Mouse (Mus musculus): ENCODE data around the gene Maats1. TPM values are rescaled to one million over a fixed set of nuclear protein-coding genes. Genes with fewer than 3 reads are reported as not detected.

Maats1 gene
- polyA plus RNA-seq, 1 experiment from 2014 or later: 0.98 TPM

DNA sequence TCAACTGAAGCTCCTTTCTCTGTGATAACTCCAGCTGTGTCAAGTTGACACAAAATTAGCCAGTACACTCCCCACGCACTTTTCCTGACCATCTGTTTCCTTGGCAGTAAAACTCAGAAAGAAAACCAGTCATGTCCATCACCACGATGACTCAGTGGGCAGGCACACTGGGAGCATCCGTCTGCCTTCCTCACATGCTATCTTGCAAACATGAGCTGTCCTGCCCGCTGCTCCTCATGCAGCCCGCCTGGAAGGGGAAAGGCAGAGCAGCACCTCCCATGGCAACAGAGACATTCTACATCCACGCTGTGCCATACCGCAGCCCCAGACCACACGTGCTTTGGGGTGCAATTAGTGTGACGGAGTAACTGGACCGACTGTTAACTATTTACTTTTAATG is 26.4 kb upstream of the Maats1 start:
- Histone ChIP-seq H3K9me3 (replicated peaks) (no peaks in the 10 kb centered on the region), H3K4me3 (no peak overlapping the region), H3K36me3 (no peaks in the 10 kb centered on the region), H3K27ac (replicated peaks) (no peak overlapping the region), H3K4me1 (0 out of 2 replicates have a peak, but pooled peaks cover 3% of the 10 kb centered on the region), H3K27me3 (ENCODE audit: low read depth, poor library complexity, severe bottlenecking) (no peaks in the 10 kb centered on the region)
- no peak for DNase-seq (ENCODE audit: low spot score)
- 83% methylated on average over 10 of the region's 10 CpGs for WGBS

GRCm38 (mm10) chr16:38366231-38366630 is 24.3 kb upstream of the Maats1 start:
- Histone ChIP-seq H3K4me3 (no peak overlapping the region), H3K27ac (replicated peaks) (no peak overlapping the region), H3K36me3 (no peaks in the 10 kb centered on the region), H3K4me1 (peaks cover 18% of the 10 kb centered on the region), H3K27me3 (ENCODE audit: low read depth, poor library complexity, severe bottlenecking) (no peaks in the 10 kb centered on the region), H3K9me3 (replicated peaks) (no peaks in the 10 kb centered on the region)
- WGBS: 87% methylated on average over 4 of the region's 4 CpGs
- DNase-seq (ENCODE audit: low spot score): no peak

GRCm38 (mm10) chr16:38365390-38365789 is 23.4 kb upstream of the Maats1 start:
- H3K4me1 ChIP-seq: peaks cover 19% of the 10 kb centered on the region
- no peak overlapping the region for H3K27ac ChIP-seq (replicated peaks)
- DNase-seq (ENCODE audit: low spot score): no peak
- no peaks in the 10 kb centered on the region for H3K9me3 ChIP-seq (replicated peaks)
- no peak overlapping the region for H3K4me3 ChIP-seq
- 93% methylated on average over 10 of the region's 10 CpGs for WGBS
- H3K36me3 ChIP-seq: no peaks in the 10 kb centered on the region
- no peaks in the 10 kb centered on the region for H3K27me3 ChIP-seq (ENCODE audit: low read depth, poor library complexity, severe bottlenecking)

DNA sequence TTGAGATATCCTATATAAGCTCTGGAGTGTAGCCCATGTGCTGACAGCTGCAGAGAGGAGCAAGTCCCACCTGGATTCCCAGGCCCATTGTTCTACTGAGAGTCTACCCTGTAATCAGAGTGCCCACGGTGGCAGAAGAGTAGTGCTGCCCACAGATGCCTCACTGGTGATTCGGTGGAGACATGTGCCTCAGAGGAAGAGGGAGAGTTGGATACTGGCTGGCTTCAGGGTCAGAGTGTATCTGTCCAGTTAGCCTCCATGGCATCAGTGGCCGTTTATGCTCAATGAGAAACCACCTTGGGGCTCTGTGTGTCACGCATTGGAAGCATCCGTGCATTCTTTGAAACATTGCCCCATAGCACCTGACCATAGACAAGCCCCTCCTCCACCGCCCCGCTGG is 21.7 kb upstream of the Maats1 start:
- Histone ChIP-seq H3K36me3 (no peaks in the 10 kb centered on the region), H3K27me3 (ENCODE audit: low read depth, poor library complexity, severe bottlenecking) (no peaks in the 10 kb centered on the region), H3K9me3 (replicated peaks) (no peaks in the 10 kb centered on the region), H3K4me3 (no peak overlapping the region), H3K4me1 (peaks cover 23% of the 10 kb centered on the region), H3K27ac (replicated peaks) (no peak overlapping the region)
- no peak for DNase-seq (ENCODE audit: low spot score)
- WGBS: 86% methylated on average over 7 of the region's 7 CpGs

- no peak overlapping the region for H3K27ac ChIP-seq (replicated peaks)
- H3K36me3 ChIP-seq: no peaks in the 10 kb centered on the region
- H3K4me3 ChIP-seq: no peak overlapping the region
- 88% methylated on average over 3 of the region's 3 CpGs for WGBS
- no peaks in the 10 kb centered on the region for H3K9me3 ChIP-seq (replicated peaks)
- peaks cover 20% of the 10 kb centered on the region for H3K4me1 ChIP-seq
- DNase-seq (ENCODE audit: low spot score): no peak
- no peaks in the 10 kb centered on the region for H3K27me3 ChIP-seq (ENCODE audit: low read depth, poor library complexity, severe bottlenecking)
Observed at GRCm38 (mm10) chr16:38363256-38363595, 21.3 kb upstream of the Maats1 start.

DNA sequence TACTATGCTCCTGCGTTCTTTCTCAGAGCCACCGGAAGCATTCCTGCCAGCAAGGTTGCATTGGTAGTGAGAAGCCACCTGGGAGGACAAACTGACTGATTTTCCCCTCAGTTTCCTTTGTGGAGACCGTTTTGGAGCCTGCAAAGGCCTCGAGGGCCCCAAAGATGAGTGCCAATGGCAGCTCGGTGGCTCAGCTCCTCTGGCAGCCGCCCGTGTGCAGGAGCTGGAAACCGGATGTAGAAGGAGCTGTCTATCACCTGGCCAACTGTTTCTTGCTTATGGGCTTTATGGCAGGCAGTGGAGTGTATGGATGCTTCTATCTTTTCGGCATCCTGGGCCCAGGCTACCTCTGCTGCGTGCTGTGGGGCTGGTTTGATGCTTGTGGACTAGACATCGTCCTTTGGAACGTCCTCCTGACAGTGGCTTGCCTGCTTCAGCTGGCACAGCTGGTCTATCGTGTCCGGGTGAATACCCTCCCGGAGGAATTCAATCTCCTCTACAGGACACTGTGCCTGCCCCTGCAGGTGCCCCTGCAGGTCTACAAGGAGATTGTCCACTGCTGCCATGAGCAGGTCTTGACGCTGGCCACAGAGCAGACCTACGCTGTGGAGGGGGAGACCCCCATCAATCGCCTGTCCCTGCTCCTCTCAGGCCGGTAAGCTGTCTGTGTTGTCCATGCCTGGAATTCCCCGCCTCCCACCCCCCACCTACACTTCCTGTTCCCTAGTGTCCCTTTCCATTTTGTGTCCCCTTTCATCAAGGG is 20.7 kb upstream of the Maats1 start:
- Histone ChIP-seq H3K27ac (replicated peaks) (no peak overlapping the region), H3K4me3 (no peak overlapping the region), H3K27me3 (ENCODE audit: low read depth, poor library complexity, severe bottlenecking) (no peaks in the 10 kb centered on the region), H3K4me1 (peaks cover 20% of the 10 kb centered on the region), H3K9me3 (replicated peaks) (no peaks in the 10 kb centered on the region), H3K36me3 (no peaks in the 10 kb centered on the region)
- WGBS: 85% methylated on average over 20 of the region's 20 CpGs
- DNase-seq (ENCODE audit: low spot score): no peak

GRCm38 (mm10) chr16:38361933-38362332 is 20.0 kb upstream of the Maats1 start, which contains the start of gene Popdc2:
TSS of gene Popdc2 (plus strand) at chr16:38362209.
- no peak for DNase-seq (ENCODE audit: low spot score)
- Histone ChIP-seq H3K4me1 (peaks cover 20% of the 10 kb centered on the region), H3K36me3 (no peaks in the 10 kb centered on the region), H3K4me3 (no peak within 1 kb of the TSS), H3K27me3 (ENCODE audit: low read depth, poor library complexity, severe bottlenecking) (no peaks in the 10 kb centered on the region), H3K27ac (replicated peaks) (no peak within 1 kb of the TSS), H3K9me3 (replicated peaks) (no peaks in the 10 kb centered on the region)
- 70% methylated on average over 10 of the region's 10 CpGs for WGBS

DNA sequence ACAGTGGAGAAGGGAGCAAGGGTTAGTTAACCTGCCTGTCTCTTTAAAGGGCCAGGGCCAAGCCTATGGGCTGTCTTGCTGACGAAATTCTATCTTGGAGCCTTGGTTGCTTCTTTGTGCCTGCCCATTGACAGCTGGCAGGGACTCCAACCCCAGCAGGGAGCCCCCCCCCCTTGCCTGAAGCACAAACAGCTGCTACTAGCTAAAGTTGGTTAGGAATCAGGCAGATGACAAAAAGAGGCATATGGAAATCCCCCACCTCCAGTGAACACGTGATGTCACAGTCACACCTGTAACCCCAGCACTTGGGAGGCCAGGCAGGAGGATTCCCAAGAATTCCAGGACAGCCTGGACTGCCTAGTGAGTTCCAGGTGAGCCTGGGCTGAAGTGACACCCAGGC is 18.4 kb upstream of the Maats1 start:
- WGBS: 36% methylated on average over 2 of the region's 2 CpGs
- Histone ChIP-seq H3K9me3 (replicated peaks) (no peaks in the 10 kb centered on the region), H3K27me3 (ENCODE audit: low read depth, poor library complexity, severe bottlenecking) (no peaks in the 10 kb centered on the region), H3K4me3 (no peak overlapping the region), H3K4me1 (peaks cover 20% of the 10 kb centered on the region), H3K27ac (replicated peaks) (no peak overlapping the region), H3K36me3 (0 out of 2 replicates have a peak, but pooled peaks cover 2% of the 10 kb centered on the region)
- DNase-seq (ENCODE audit: low spot score): no peak

DNA sequence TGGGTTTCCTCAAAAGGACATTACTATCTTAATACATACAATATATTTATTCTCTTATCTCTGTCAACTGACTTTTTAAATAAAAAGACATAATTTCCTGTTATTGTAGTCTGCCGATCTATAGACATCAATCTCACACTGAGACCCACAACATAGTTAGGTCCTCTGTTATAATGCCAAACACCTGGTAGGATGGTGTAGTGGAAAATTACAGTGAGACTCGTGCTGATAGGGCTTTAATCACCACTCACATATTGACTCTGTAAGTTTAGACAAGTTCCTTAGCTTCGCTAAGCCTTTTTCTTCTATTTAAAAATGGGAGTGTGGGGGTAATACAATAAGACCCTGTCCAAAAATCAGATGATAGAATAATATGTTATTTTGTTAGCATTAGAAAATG is 17.9 kb upstream of the Maats1 start:
- no peaks in the 10 kb centered on the region for H3K9me3 ChIP-seq (replicated peaks)
- H3K4me1 ChIP-seq: peaks cover 20% of the 10 kb centered on the region
- DNase-seq (ENCODE audit: low spot score): no peak
- H3K4me3 ChIP-seq: no peak overlapping the region
- H3K36me3 ChIP-seq: 0 out of 2 replicates have a peak, but pooled peaks cover 2% of the 10 kb centered on the region
- H3K27ac ChIP-seq (replicated peaks): no peak overlapping the region
- no peaks in the 10 kb centered on the region for H3K27me3 ChIP-seq (ENCODE audit: low read depth, poor library complexity, severe bottlenecking)
- 79% methylated on average over 3 of the region's 3 CpGs for WGBS

GRCm38 (mm10) chr16:38359241-38359640 is 17.3 kb upstream of the Maats1 start:
- Histone ChIP-seq H3K4me1 (peaks cover 20% of the 10 kb centered on the region), H3K36me3 (0 out of 2 replicates have a peak, but pooled peaks cover 2% of the 10 kb centered on the region), H3K4me3 (no peak overlapping the region), H3K9me3 (replicated peaks) (no peaks in the 10 kb centered on the region), H3K27ac (replicated peaks) (no peak overlapping the region), H3K27me3 (ENCODE audit: low read depth, poor library complexity, severe bottlenecking) (no peaks in the 10 kb centered on the region)
- 92% methylated on average over 2 of the region's 2 CpGs for WGBS
- no peak for DNase-seq (ENCODE audit: low spot score)

- Histone ChIP-seq H3K36me3 (0 out of 2 replicates have a peak, but pooled peaks cover 8% of the 10 kb centered on the region), H3K4me1 (peaks cover 20% of the 10 kb centered on the region), H3K27me3 (ENCODE audit: low read depth, poor library complexity, severe bottlenecking) (no peaks in the 10 kb centered on the region), H3K4me3 (no peak overlapping the region), H3K27ac (replicated peaks) (no peak overlapping the region), H3K9me3 (replicated peaks) (no peaks in the 10 kb centered on the region)
- WGBS: 89% methylated on average over 6 of the region's 6 CpGs
- DNase-seq (ENCODE audit: low spot score): no peak
Observed at GRCm38 (mm10) chr16:38358256-38358812, 16.4 kb upstream of the Maats1 start.

DNA sequence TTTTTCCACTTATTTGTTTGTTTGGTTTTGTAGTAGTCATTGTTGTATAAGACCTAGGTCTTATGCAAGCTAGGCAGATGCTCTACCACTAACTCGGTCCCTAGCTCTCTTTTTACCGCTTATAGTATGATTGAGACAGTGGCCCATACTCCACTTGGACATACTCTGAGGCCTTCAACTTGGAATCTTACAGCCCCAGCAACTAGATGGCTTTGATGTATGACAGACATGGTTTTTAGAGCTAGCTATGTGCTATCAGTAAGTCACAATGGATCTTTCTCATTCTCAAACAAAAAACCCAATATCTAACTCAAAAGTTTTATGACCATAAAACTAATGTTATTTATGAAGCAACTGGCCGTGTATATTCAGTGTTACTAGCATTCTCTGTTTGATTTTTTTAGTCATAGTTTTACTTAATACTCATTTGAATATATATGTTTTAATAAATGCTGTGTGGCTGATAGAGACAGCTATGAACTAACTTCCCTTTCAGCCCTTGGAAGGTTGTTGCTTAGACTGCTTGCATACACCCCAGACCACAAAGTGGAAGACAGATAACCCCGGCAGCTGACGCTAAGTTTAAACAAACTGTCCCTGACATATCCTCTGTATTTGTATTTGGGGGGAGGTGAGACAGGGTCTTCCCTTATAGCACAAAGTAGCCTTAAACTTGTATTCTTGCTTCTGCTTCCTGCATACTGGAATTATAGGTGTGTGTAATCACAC is 12.4 kb upstream of the Maats1 start:
- H3K4me1 ChIP-seq: no peaks in the 10 kb centered on the region
- H3K27ac ChIP-seq (replicated peaks): no peak overlapping the region
- no peak overlapping the region for H3K4me3 ChIP-seq
- no peak for DNase-seq (ENCODE audit: low spot score)
- 95% methylated on average over 5 of the region's 5 CpGs for WGBS
- H3K36me3 ChIP-seq: peaks cover 38% of the 10 kb centered on the region
- H3K27me3 ChIP-seq (ENCODE audit: low read depth, poor library complexity, severe bottlenecking): no peaks in the 10 kb centered on the region
- no peaks in the 10 kb centered on the region for H3K9me3 ChIP-seq (replicated peaks)

DNA sequence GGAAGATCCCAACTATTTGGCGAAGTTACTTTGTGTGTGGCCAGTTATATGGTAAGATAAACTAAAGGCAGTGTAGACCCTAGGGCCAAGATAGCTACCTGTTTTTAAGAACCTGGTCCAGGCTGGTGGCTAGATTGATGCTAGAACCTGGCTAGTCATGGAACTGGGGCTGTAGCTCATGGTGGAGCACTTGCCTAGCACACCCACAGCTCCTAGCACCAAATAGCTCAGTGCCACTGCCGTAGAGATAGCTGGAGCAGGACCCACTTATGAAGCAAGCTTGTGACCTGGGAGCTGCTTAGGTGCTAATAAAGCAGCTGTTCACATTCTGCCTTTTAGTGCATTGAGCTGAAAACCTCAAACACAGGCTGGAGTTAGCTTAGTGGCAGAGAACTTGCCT is 11.7 kb upstream of the Maats1 start:
- Histone ChIP-seq H3K4me1 (no peaks in the 10 kb centered on the region), H3K27ac (replicated peaks) (no peak overlapping the region), H3K36me3 (peaks cover 43% of the 10 kb centered on the region), H3K9me3 (replicated peaks) (no peaks in the 10 kb centered on the region), H3K27me3 (ENCODE audit: low read depth, poor library complexity, severe bottlenecking) (no peaks in the 10 kb centered on the region), H3K4me3 (no peak overlapping the region)
- WGBS: 93% methylated on average over 2 of the region's 2 CpGs
- DNase-seq (ENCODE audit: low spot score): no peak

Data from midbrain, embryonic 10.5 days (tissue).